Mouse (Mus musculus): ENCODE measurements around the gene Ramp2.

The Ramp2 gene

GRCm38 (mm10) chr11:101236782-101237181 is 9.0 kb upstream of the Ramp2 start:
- DNase-seq: no peak

- no peak for DNase-seq
Observed at GRCm38 (mm10) chr11:101238071-101238647, 7.7 kb upstream of the Ramp2 start.

GRCm38 (mm10) chr11:101245071-101245470 is 757 bp upstream of the Ramp2 start:
- no peak for DNase-seq

GRCm38 (mm10) chr11:101246702-101247012 is 829 bp downstream of the Ramp2 start:
- no peak for DNase-seq

GRCm38 (mm10) chr11:101247521-101248030 is 1.7 kb downstream of the Ramp2 start:
- no peak for DNase-seq

GRCm38 (mm10) chr11:101248258-101248994 is 2.6 kb downstream of the Ramp2 start:
- DNase-seq: peak; percentile 75

- DNase-seq: no peak
Observed at GRCm38 (mm10) chr11:101251031-101251430, 5.2 kb downstream of the Ramp2 start.

- no peak for DNase-seq
Observed at GRCm38 (mm10) chr11:101252941-101253340, 7.1 kb downstream of the Ramp2 start.

- DNase-seq: peak; percentile 90
Observed at GRCm38 (mm10) chr11:101253613-101254389, 8.0 kb downstream of the Ramp2 start, which contains the start of gene Vps25. Gene Vps25, plus strand, starts transcription at chr11:101253707.

GRCm38 (mm10) chr11:101255826-101256775 is 10.3 kb downstream of the Ramp2 start:
- DNase-seq: no peak

GRCm38 (mm10) chr11:101259261-101259712 is 13.5 kb downstream of the Ramp2 start:
- DNase-seq: peak; percentile 75

- peak; percentile 93 for DNase-seq
Observed at GRCm38 (mm10) chr11:101259948-101260825, 14.4 kb downstream of the Ramp2 start, which contains the start of gene Wnk4. Gene Wnk4, plus strand, starts transcription at chr11:101260567.

GRCm38 (mm10) chr11:101260826-101261380 is 15.1 kb downstream of the Ramp2 start:
- peak; percentile 42 for DNase-seq

- peak; percentile 41 for DNase-seq
Observed at GRCm38 (mm10) chr11:101262272-101262967, 16.6 kb downstream of the Ramp2 start.

GRCm38 (mm10) chr11:101263138-101263988 is 17.5 kb downstream of the Ramp2 start:
- DNase-seq: no peak

- DNase-seq: no peak
Observed at GRCm38 (mm10) chr11:101263989-101264280, 18.1 kb downstream of the Ramp2 start.

GRCm38 (mm10) chr11:101264954-101265471 is 19.2 kb downstream of the Ramp2 start:
- no peak for DNase-seq

GRCm38 (mm10) chr11:101265906-101266305 is 20.1 kb downstream of the Ramp2 start:
- DNase-seq: no peak

- peak; percentile 47 for DNase-seq
Observed at GRCm38 (mm10) chr11:101269577-101270116, 23.8 kb downstream of the Ramp2 start.
